Mouse (Mus musculus) myocyte (in vitro differentiated cells): Measurements from ENCODE around the gene Xxylt1. TPM values are rescaled to one million over a fixed set of nuclear protein-coding genes. Genes with fewer than 3 reads are reported as not detected.

ENCODE experiments used
- H3K27me3 ChIP-seq: one replicate; pipeline ENCODE4 v1.6.1; 2011; ENCODE audit not compliant: control insufficient read depth, insufficient read depth, insufficient read length
- H3K36me3 ChIP-seq: one replicate; pipeline ENCODE4 v1.6.1; 2011; ENCODE audit not compliant: control insufficient read depth, insufficient read depth
- H3K4me2 ChIP-seq: one replicate; pipeline ENCODE4 v1.6.1; 2011; ENCODE audit warnings: low read depth, control low read depth
- H3K4me3 ChIP-seq: one replicate; pipeline ENCODE4 v1.5.1; 2011; ENCODE audit warnings: mild to moderate bottlenecking, control low read depth, moderate library complexity
- H3K79me2 ChIP-seq: one replicate; pipeline ENCODE4 v1.6.1; 2011; ENCODE audit not compliant: control insufficient read depth, insufficient read depth
- H3ac ChIP-seq: one replicate; pipeline ENCODE4 v1.6.1; 2011; ENCODE audit not compliant: control insufficient read depth, insufficient read length
- CEBPB ChIP-seq: IDR thresholded peaks from 2 replicates; pipeline ENCODE4 v1.6.1; 2011; ENCODE audit warnings: mild to moderate bottlenecking, moderate library complexity; ENCODE audit not compliant: poor library complexity, insufficient read depth, severe bottlenecking
- E2F4 ChIP-seq: IDR thresholded peaks from one replicate; pipeline ENCODE4 v1.6.1; 2011; ENCODE audit warnings: mild to moderate bottlenecking, control low read depth, moderate library complexity; ENCODE audit not compliant: insufficient read depth
- MAX ChIP-seq: IDR thresholded peaks from one replicate; pipeline ENCODE4 v1.6.1; 2011; ENCODE audit warnings: low read depth, mild to moderate bottlenecking, control low read depth
- MYOD1 ChIP-seq, 3 experiments: IDR thresholded peaks; one replicate each; pipeline ENCODE4 v1.6.1; 2011; ENCODE audit warnings: control low read depth in 2 of 3, low read depth in 2 of 3, mild to moderate bottlenecking in 2 of 3, moderate library complexity in 1 of 3; ENCODE audit not compliant: insufficient read length in 2 of 3, control insufficient read depth in 1 of 3
- MYOG ChIP-seq, 3 experiments: IDR thresholded peaks; one replicate each; pipeline ENCODE4 v1.6.1; 2011; ENCODE audit warnings: control low read depth in 2 of 3, low read depth in 2 of 3, mild to moderate bottlenecking in 2 of 3; ENCODE audit not compliant: insufficient read length in 2 of 3, control insufficient read depth in 1 of 3, insufficient read depth in 1 of 3
- POLR2A ChIP-seq: IDR thresholded peaks from one replicate; pipeline ENCODE4 v1.6.1; 2011; ENCODE audit warnings: low read depth, mild to moderate bottlenecking, control low read depth, moderate library complexity; ENCODE audit not compliant: insufficient read length
- POLR2AphosphoS2 ChIP-seq: IDR thresholded peaks from one replicate; pipeline ENCODE4 v1.6.1; 2011; ENCODE audit warnings: low read depth, control low read depth; ENCODE audit not compliant: insufficient read length
- REST ChIP-seq: IDR thresholded peaks from one replicate; pipeline ENCODE4 v1.6.1; 2011; ENCODE audit warnings: mild to moderate bottlenecking, control low read depth, moderate library complexity; ENCODE audit not compliant: insufficient read depth, insufficient read length
- SRF ChIP-seq: IDR thresholded peaks from one replicate; pipeline ENCODE4 v1.6.1; 2011; ENCODE audit warnings: low read depth; ENCODE audit not compliant: control insufficient read depth, insufficient read length
- TCF12 ChIP-seq: IDR thresholded peaks from one replicate; pipeline ENCODE4 v1.6.1; 2011; ENCODE audit warnings: mild to moderate bottlenecking, control low read depth; ENCODE audit not compliant: poor library complexity, insufficient read depth, severe bottlenecking
- TCF3 ChIP-seq: IDR thresholded peaks from one replicate; pipeline ENCODE4 v1.6.1; 2011; ENCODE audit warnings: low read depth, control low read depth; ENCODE audit not compliant: insufficient read length
- USF1 ChIP-seq: IDR thresholded peaks from one replicate; pipeline ENCODE4 v1.6.1; 2011; ENCODE audit warnings: low read depth, mild to moderate bottlenecking, control low read depth, moderate library complexity
- polyA plus RNA-seq: library from polyadenylated mRNA; unstranded; fragments of >200 nt; fragmentation: generic; extraction: Trizol; gene quantifications from one replicate; pipeline ENCODE4 v1.2.1, GENCODE M21; 2012; ENCODE audit warnings: missing spikeins

Xxylt1 gene
- polyA plus RNA-seq, 1 experiment: 7.6 TPM

GRCm38 (mm10) chr16:31071731-31072130, 9.5 kb downstream of the Xxylt1 start:
- no peaks in the 10 kb centered on the region for H3K79me2 ChIP-seq
- H3K4me3 ChIP-seq: no peak overlapping the region
- no peaks in the 10 kb centered on the region for H3K27me3 ChIP-seq
- no peak overlapping the region for H3K4me2 ChIP-seq
- TF ChIP-seq CEBPB (no peak), POLR2A (no peak), POLR2AphosphoS2 (no peak), SRF (no peak), MAX (no peak), TCF12 (no peak), E2F4 (no peak), USF1 (no peak), MYOD1 (IDR thresholded peaks at IDR 0.05; ENCODE audit: control insufficient read depth in 1 of 3, insufficient read length in 2 of 3, low read depth in 2 of 3) (no peak), MYOG (IDR thresholded peaks at IDR 0.05; ENCODE audit: control insufficient read depth in 1 of 3, insufficient read depth in 1 of 3, insufficient read length in 2 of 3, low read depth in 2 of 3) (no peak), REST (no peak), TCF3 (no peak)
- no peak overlapping the region for H3ac ChIP-seq
- H3K36me3 ChIP-seq: no peaks in the 10 kb centered on the region

- Histone ChIP-seq H3K36me3 (no peaks in the 10 kb centered on the region), H3K4me2 (no peak overlapping the region), H3K27me3 (no peaks in the 10 kb centered on the region), H3ac (no peak overlapping the region), H3K79me2 (no peaks in the 10 kb centered on the region), H3K4me3 (no peak overlapping the region)
- TF ChIP-seq MYOD1 (IDR thresholded peaks at IDR 0.05; ENCODE audit: control insufficient read depth in 1 of 3, insufficient read length in 2 of 3, low read depth in 2 of 3) (no peak), TCF3 (no peak), E2F4 (no peak), USF1 (no peak), SRF (no peak), MYOG (IDR thresholded peaks at IDR 0.05; ENCODE audit: control insufficient read depth in 1 of 3, insufficient read depth in 1 of 3, insufficient read length in 2 of 3, low read depth in 2 of 3) (no peak), POLR2A (no peak), TCF12 (no peak), MAX (no peak), REST (no peak), CEBPB (no peak), POLR2AphosphoS2 (no peak)
These were observed 10.7 kb downstream of the Xxylt1 start for GRCm38 (mm10) chr16:31070358-31071133.

GRCm38 (mm10) chr16:31069211-31070166, 11.7 kb downstream of the Xxylt1 start:
- Histone ChIP-seq H3K36me3 (no peaks in the 10 kb centered on the region), H3K4me3 (no peak overlapping the region), H3ac (no peak overlapping the region), H3K4me2 (no peak overlapping the region), H3K79me2 (no peaks in the 10 kb centered on the region), H3K27me3 (no peaks in the 10 kb centered on the region)
- TF ChIP-seq MYOG (IDR thresholded peaks at IDR 0.05; ENCODE audit: control insufficient read depth in 1 of 3, insufficient read depth in 1 of 3, insufficient read length in 2 of 3, low read depth in 2 of 3) (no peak), POLR2AphosphoS2 (no peak), POLR2A (no peak), SRF (no peak), MYOD1 (IDR thresholded peaks at IDR 0.05; ENCODE audit: control insufficient read depth in 1 of 3, insufficient read length in 2 of 3, low read depth in 2 of 3) (no peak), E2F4 (no peak), MAX (no peak), REST (no peak), TCF3 (no peak), CEBPB (no peak), TCF12 (no peak), USF1 (no peak)

- H3K4me2 ChIP-seq: no peak overlapping the region
- no peaks in the 10 kb centered on the region for H3K27me3 ChIP-seq
- H3ac ChIP-seq: no peak overlapping the region
- TF ChIP-seq TCF12 (no peak), POLR2AphosphoS2 (no peak), E2F4 (no peak), TCF3 (no peak), REST (no peak), POLR2A (no peak), SRF (no peak), CEBPB (no peak), MYOD1 (IDR thresholded peaks at IDR 0.05; ENCODE audit: control insufficient read depth in 1 of 3, insufficient read length in 2 of 3, low read depth in 2 of 3) (no peak), USF1 (no peak), MAX (no peak), MYOG (IDR thresholded peaks at IDR 0.05; ENCODE audit: control insufficient read depth in 1 of 3, insufficient read depth in 1 of 3, insufficient read length in 2 of 3, low read depth in 2 of 3) (no peak)
- H3K36me3 ChIP-seq: no peaks in the 10 kb centered on the region
- H3K79me2 ChIP-seq: no peaks in the 10 kb centered on the region
- H3K4me3 ChIP-seq: no peak overlapping the region
These were observed 13.0 kb downstream of the Xxylt1 start for GRCm38 (mm10) chr16:31068280-31068679.
